Mouse (Mus musculus) intestine, postnatal 0 days (tissue): Measurements from ENCODE around the gene Adamts4. TPM values are rescaled to one million over a fixed set of nuclear protein-coding genes. Genes with fewer than 3 reads are reported as not detected.

ENCODE experiments used
- ATAC-seq: fragments of 200-750 bp; cut with Nextera tagmentation; 2 replicates; pipeline ENCODE4 v1.8.0; 2017; ENCODE audit warnings: mild to moderate bottlenecking, moderate TSS enrichment, moderate library complexity
- H3K27ac ChIP-seq: fragments of 300-500 bp; sonication (generic); 2 replicates; pipeline ENCODE4 v1.5.1; 2014; ENCODE audit warnings: mild to moderate bottlenecking, low read depth, low read length, moderate library complexity
- H3K27me3 ChIP-seq: fragments of 300-500 bp; sonication (generic); replicated peaks from 2 replicates; pipeline ENCODE4 v1.6.1; 2014; ENCODE audit warnings: low read length, mixed read lengths; ENCODE audit not compliant: control insufficient read depth, insufficient read depth
- H3K36me3 ChIP-seq: fragments of 300-500 bp; sonication (generic); 2 replicates; pipeline ENCODE4 v1.6.1; 2014; ENCODE audit warnings: mild to moderate bottlenecking, moderate library complexity; ENCODE audit not compliant: control insufficient read depth, insufficient read depth
- H3K4me1 ChIP-seq: fragments of 300-500 bp; sonication (generic); replicated peaks from 2 replicates; pipeline ENCODE4 v1.6.1; 2014; ENCODE audit warnings: antibody characterized with exemption, low read length, mixed read lengths; ENCODE audit not compliant: control insufficient read depth, insufficient read depth
- H3K4me2 ChIP-seq: fragments of 300-500 bp; sonication (generic); replicated peaks from 2 replicates; pipeline ENCODE4 v1.6.1; 2014; ENCODE audit warnings: low read depth, mild to moderate bottlenecking, moderate library complexity
- H3K4me3 ChIP-seq: fragments of 300-500 bp; sonication (generic); 2 replicates; pipeline ENCODE4 v1.5.1; 2014; ENCODE audit warnings: low read depth, low read length
- H3K9ac ChIP-seq: fragments of 300-500 bp; sonication (generic); 2 replicates; pipeline ENCODE4 v1.6.1; 2014; ENCODE audit warnings: mild to moderate bottlenecking, low read depth, low read length
- H3K9me3 ChIP-seq: fragments of 300-500 bp; sonication (generic); 2 replicates; pipeline ENCODE4 v1.6.1; 2016; ENCODE audit warnings: mixed run types; ENCODE audit not compliant: control insufficient read depth
- CTCF ChIP-seq: sonication (generic); IDR thresholded peaks from 2 replicates; pipeline ENCODE4 v1.5.1; 2016; ENCODE audit warnings: low read depth, mild to moderate bottlenecking, control low read depth, antibody characterized with exemption, moderate library complexity
- WGBS: fragments of 180-500 bp; shearing (Covaris S2); extraction: QIAGEN DNeasy Blood & Tissue Kit; methylation state at CpG from one replicate; pipeline ENCODE4 v1.1.7; 2014; 5-methylcytosine and 5-hydroxymethylcytosine counted together
- polyA plus RNA-seq: library from polyadenylated mRNA; unstranded; fragments of >200 nt; fragmentation: Nextera tagmentation; extraction: Ambion mirVana; gene quantifications from 2 replicates; pipeline ENCODE4 v1.2.1, GENCODE M21; 2015

The Adamts4 gene
- polyA plus RNA-seq, 1 experiment from 2014 or later, result 2.0 TPM

- Histone ChIP-seq H3K27ac (no peak overlapping the region), H3K4me3 (peak overlapping the region; percentile 58), H3K4me2 (peak overlapping the region; percentile 85), H3K9me3 (no peaks in the 10 kb centered on the region), H3K27me3 (no peaks in the 10 kb centered on the region), H3K9ac (peak overlapping the region; percentile 19; the same call in 1 of the 2 replicates), H3K4me1 (peaks cover 10% of the 10 kb centered on the region), H3K36me3 (peaks cover 33% of the 10 kb centered on the region)
- TF ChIP-seq CTCF, result no peak
- ATAC-seq, result no peak
- WGBS, result 7% methylated on average over 22 of the region's 22 CpGs
Measured at GRCm38 (mm10) chr1:171221281-171222193, 28.7 kb upstream of the Adamts4 start.

GRCm38 (mm10) chr1:171222238-171223155 lies 27.7 kb upstream of the Adamts4 start, which contains the start of gene Tomm40l:
Gene Tomm40l (minus strand): TSS chr1:171222514.
- TF ChIP-seq CTCF, result peak; percentile 84
- H3K9ac ChIP-seq, result peak within 1 kb of the TSS; percentile 32; the same call in 1 of the 2 replicates
- peak; percentile 98 for ATAC-seq
- H3K4me1 ChIP-seq, result peaks cover 10% of the 10 kb centered on the region
- H3K4me2 ChIP-seq, result peak within 1 kb of the TSS; percentile 85
- no peaks in the 10 kb centered on the region for H3K27me3 ChIP-seq
- H3K9me3 ChIP-seq, result no peaks in the 10 kb centered on the region
- H3K4me3 ChIP-seq, result peak within 1 kb of the TSS; percentile 58
- H3K36me3 ChIP-seq, result peaks cover 27% of the 10 kb centered on the region
- WGBS, result 1% methylated on average over 28 of the region's 28 CpGs
- peak within 1 kb of the TSS; percentile 78 for H3K27ac ChIP-seq

- Histone ChIP-seq H3K4me3 (peak overlapping the region; percentile 27), H3K36me3 (peaks cover 24% of the 10 kb centered on the region), H3K27me3 (no peaks in the 10 kb centered on the region), H3K9ac (0 out of 2 replicates have a peak overlapping the region, but pooled peaks have one; percentile 32), H3K9me3 (no peaks in the 10 kb centered on the region), H3K4me1 (peaks cover 10% of the 10 kb centered on the region), H3K4me2 (peak overlapping the region; percentile 58), H3K27ac (peak overlapping the region; percentile 78)
- no peak for ATAC-seq
- whole genome bisulfite sequencing, result 71% methylated on average over 6 of the region's 6 CpGs
- TF ChIP-seq CTCF, result no peak
Measured at GRCm38 (mm10) chr1:171223168-171223567, 27.1 kb upstream of the Adamts4 start.

GRCm38 (mm10) chr1:171223796-171224195 lies 26.4 kb upstream of the Adamts4 start:
- Histone ChIP-seq H3K27ac (no peak overlapping the region), H3K27me3 (no peaks in the 10 kb centered on the region), H3K9ac (no peak overlapping the region), H3K9me3 (no peaks in the 10 kb centered on the region), H3K36me3 (peaks cover 18% of the 10 kb centered on the region), H3K4me1 (peaks cover 10% of the 10 kb centered on the region), H3K4me3 (no peak overlapping the region), H3K4me2 (no peak overlapping the region)
- no peak for TF ChIP-seq CTCF
- no peak for ATAC-seq
- WGBS, result 70% methylated on average over 2 of the region's 2 CpGs

- no peak for TF ChIP-seq CTCF
- H3K27ac ChIP-seq, result no peak within 1 kb of the TSS
- peaks cover 10% of the 10 kb centered on the region for H3K4me1 ChIP-seq
- H3K9ac ChIP-seq, result no peak within 1 kb of the TSS
- H3K4me3 ChIP-seq, result no peak within 1 kb of the TSS
- no peaks in the 10 kb centered on the region for H3K27me3 ChIP-seq
- peaks cover 7% of the 10 kb centered on the region for H3K36me3 ChIP-seq
- H3K4me2 ChIP-seq, result no peak within 1 kb of the TSS
- 61% methylated on average over 5 of the region's 5 CpGs for WGBS
- no peak for ATAC-seq
- H3K9me3 ChIP-seq, result no peaks in the 10 kb centered on the region
Measured at GRCm38 (mm10) chr1:171224857-171225256, 25.4 kb upstream of the Adamts4 start, which contains the start of gene Apoa2. Gene Apoa2 (plus strand): TSS chr1:171225054.

GRCm38 (mm10) chr1:171226780-171227179 lies 23.4 kb upstream of the Adamts4 start:
- no peaks in the 10 kb centered on the region for H3K36me3 ChIP-seq
- no peak overlapping the region for H3K27ac ChIP-seq
- no peak overlapping the region for H3K9ac ChIP-seq
- WGBS, result 60% methylated on average over 4 of the region's 4 CpGs
- 0 out of 2 replicates have a peak, but pooled peaks cover 2% of the 10 kb centered on the region for H3K4me1 ChIP-seq
- H3K4me3 ChIP-seq, result no peak overlapping the region
- no peaks in the 10 kb centered on the region for H3K27me3 ChIP-seq
- no peak for TF ChIP-seq CTCF
- H3K9me3 ChIP-seq, result no peaks in the 10 kb centered on the region
- H3K4me2 ChIP-seq, result no peak overlapping the region
- no peak for ATAC-seq
